Mouse (Mus musculus): Measurements from ENCODE around the gene Ksr1. TPM values are rescaled to one million over a fixed set of nuclear protein-coding genes. Genes with fewer than 3 reads are reported as not detected.
"Not testable (repeated sequence)": the region's sequence is repeated elsewhere in the genome, so short reads cannot be mapped to it uniquely, and the experiment has no call there.

Ksr1 gene
- total RNA-seq, 2 experiments from 2014 or later = 9.1 to 10.0 TPM

DNA sequence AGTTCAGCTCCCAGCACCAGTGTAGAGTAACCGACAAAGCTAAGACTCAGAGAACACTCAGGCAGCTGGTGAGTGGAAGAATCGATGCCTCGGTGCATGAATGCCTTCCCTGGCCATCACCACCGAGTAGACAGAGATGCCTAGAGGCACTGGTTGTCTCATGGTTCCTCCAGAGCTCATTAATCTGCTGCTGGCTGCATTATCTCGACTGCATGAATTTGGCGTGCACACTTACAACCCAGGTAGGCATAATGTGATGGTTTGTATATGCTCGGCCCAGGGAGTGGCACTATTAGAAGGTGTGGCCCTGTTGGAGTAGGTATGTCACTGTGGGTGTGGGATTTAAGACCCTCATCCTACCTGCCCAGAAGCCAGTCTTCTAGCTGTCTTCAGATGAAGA lies 137.3 kb downstream of the Ksr1 start:
- no peak for DNase-seq

DNA sequence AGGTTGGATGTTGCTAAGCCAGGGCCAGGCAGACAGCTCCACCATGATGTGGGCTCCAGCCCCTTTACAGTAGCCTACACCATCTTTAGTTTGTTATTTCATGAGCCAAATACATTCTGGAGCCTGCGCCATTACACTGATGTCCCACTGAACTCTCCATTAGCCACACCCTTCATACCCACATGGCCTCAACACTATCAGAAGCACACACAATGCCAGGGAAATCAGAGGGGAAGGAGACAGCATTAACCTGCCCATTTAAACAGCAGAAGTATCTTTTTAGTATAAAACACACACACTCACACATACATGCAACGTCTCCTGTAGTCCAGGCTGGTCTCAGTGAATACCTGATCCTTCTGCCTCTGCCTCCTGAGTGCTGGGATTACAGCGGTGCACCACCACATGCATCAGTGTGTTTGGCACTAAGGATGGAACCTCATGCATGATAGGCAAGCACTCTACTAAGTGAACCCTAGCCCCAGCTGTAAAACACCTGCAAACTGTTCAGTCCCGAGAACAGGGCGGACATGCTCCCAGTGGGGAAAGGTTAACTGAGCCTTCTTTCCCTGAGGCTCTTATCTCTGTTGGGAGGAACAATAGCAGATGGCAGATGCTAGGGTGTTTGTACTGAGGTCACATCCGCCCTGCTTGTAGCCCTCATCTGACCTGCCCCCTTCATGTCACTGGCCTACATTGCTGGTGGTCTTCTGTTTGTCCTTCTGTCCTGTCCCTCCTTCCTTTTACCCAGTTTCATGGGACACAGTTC lies 138.0 kb downstream of the Ksr1 start:
- no peak for DNase-seq

GRCm38 (mm10) chr11:79007356-79007755 lies 138.9 kb downstream of the Ksr1 start:
- DNase-seq = not testable (repeated sequence)

GRCm38 (mm10) chr11:79006417-79006816 lies 139.8 kb downstream of the Ksr1 start:
- no peak for DNase-seq

- DNase-seq = no peak
These were observed 140.4 kb downstream of the Ksr1 start for GRCm38 (mm10) chr11:79005578-79006394.

GRCm38 (mm10) chr11:79003769-79004638 lies 142.2 kb downstream of the Ksr1 start:
- DNase-seq = no peak

DNA sequence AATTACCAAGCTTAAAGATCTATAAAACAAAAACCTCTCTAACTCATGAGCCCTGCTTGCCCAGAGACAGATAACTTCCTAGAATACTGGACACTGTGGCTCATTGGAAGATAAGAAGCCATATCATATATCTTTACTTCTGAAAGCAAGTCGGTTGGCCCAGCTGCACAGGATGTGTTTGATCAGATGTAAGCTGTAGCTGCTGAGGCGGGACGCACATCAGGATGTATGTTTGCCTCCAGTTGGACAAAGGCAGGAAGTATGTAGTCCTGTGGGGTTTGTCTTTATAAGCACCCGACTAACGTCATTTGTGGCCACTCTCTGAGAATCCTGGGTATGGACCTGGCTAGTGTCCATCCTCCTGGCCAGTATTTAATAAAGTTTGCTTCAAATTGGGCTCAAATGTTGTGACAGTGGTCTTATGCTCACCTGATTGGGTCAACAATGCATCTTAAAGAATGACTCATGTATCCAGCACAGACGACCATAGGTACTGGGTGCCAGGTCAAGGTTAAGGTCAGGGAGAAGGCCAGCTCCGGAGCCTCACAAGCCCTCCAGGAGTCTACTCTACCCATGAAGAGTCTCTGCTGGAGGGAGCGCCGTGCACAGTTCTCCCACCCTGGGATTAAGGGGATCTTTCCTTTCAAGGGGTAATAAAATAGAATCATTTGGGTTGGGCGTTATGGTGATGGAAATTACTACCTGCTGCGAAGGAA lies 143.0 kb downstream of the Ksr1 start:
- DNase-seq = no peak

GRCm38 (mm10) chr11:79002551-79002951 lies 143.7 kb downstream of the Ksr1 start:
- DNase-seq = no peak

DNA sequence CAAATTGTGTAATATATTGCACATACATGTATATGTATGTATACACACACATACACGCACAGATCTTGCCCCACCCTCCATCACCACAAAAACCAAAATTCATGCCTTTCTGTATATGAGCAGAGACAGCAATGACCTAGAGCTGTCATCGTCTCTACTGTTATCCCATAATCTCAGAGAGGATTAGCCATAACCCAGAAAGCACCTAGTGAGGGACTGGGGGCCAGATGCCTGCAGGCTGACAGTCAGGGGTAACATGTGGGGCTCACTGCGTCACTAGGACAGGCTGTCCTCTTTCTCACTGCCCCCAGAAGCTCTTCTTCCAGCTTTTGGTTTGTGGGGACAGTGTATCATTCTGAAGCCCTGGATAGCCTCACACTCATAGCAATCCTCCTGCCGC lies 144.3 kb downstream of the Ksr1 start:
- no peak for DNase-seq

- DNase-seq = no peak
These were observed 147.1 kb downstream of the Ksr1 start for GRCm38 (mm10) chr11:78999118-78999517.

- DNase-seq = not testable (repeated sequence)
These were observed 155.2 kb downstream of the Ksr1 start for GRCm38 (mm10) chr11:78990875-78991543.

GRCm38 (mm10) chr11:78990096-78990495 lies 156.1 kb downstream of the Ksr1 start:
- DNase-seq = no peak

- DNase-seq = not testable (repeated sequence)
These were observed 157.0 kb downstream of the Ksr1 start for GRCm38 (mm10) chr11:78989206-78989605.

GRCm38 (mm10) chr11:78986311-78987002 lies 159.8 kb downstream of the Ksr1 start:
- DNase-seq = no peak

- DNase-seq = no peak
These were observed 160.7 kb downstream of the Ksr1 start for GRCm38 (mm10) chr11:78985505-78985904.

DNA sequence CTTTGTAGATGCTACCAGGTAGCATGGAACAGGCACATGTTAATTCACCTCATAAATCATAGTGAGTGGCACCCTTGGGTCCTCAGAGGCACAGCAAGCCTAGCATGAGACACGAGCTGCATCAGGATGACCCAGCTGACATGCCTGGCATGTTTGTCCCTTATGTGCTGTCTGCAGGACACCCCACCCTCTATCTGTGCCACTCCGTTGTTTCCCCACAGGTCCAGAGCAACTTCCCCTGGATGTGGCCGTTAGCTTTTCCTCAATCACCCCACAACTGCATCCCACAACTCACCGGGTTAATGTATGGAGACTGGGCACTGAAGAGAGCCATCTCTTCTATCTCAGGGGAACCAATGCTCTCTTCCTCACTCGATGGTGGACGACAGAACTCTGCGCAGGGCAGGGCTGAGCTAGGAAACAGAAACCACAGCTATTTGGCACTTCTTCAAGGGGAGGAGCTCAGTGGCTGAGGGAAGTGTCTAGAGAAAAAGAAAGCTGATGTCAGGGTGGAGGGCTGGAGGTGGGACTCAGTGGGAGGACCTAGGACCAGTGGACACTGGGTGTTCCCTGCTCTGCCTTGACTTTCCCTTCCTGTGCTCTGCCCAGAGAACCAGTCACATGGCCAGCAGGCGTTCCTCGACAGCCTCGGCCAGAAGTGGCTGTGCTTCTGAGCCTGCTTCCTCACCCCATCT lies 161.6 kb downstream of the Ksr1 start, which contains the start of gene Lgals9:
Gene Lgals9, minus strand, starts transcription at position 464 of the 695 bp plus-strand sequence.
- DNase-seq = peak; percentile 59 to 80

GRCm38 (mm10) chr11:78983539-78983938 lies 162.7 kb downstream of the Ksr1 start:
- no peak for DNase-seq

DNA sequence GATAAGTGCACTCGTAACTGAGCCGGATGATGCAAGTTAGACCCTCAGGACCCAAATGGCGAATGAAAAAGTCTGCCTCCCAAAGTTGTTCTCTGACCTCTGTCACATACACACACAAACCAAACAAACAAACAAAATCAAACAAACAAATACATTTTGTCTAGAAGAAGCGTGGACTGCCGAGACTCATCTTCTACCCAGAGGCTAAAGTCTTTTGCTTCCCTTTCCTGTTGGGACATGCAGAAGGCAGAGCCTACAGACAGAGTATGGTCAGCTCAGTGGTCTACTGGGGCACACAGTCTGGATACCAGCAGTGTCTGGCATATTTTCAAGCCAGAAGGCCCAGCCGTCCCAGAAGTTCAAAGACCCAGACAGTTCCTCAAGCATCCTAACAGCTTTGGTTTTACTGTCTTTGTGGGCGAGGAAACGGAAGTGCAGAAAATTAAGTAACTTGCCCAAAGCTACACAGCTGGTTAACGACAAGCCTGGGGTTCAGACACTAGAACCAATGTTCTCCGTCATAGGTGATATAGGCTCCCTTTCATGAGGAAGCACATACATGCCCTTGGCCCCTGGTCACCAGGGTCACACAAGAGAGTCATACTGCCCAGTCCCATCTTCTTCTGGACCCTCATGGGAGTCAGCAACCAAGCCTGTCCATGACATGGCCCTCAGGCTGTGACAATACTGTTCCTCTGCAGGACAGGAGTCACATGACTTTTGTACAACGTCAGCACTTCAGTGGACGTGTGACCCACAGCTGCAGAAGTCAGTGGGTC lies 163.5 kb downstream of the Ksr1 start:
- DNase-seq = no peak

DNA sequence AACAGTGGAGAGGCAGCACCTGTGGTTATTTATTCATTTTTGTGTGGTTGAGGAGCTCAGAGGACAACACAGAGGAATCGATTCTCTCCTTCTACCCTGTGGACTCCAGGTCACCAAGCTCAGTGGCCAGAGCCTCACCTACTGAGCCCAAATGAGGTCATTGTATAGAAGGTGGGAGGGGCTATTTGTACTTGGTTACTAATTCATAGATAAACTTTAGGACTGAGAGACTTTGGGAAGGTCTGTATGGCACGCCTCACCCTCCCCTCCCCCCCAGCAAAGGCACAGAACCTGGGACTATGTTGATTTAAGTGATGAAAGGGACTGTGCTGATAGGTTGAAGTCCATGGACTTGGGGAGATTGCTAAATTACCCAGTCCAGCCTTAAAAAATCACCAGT lies 164.2 kb downstream of the Ksr1 start:
- no peak for DNase-seq

Measured in adrenal gland, postnatal 36 days (tissue).